ENCODE assay signal across 8 mouse cellular contexts in the genomic region with DNA sequence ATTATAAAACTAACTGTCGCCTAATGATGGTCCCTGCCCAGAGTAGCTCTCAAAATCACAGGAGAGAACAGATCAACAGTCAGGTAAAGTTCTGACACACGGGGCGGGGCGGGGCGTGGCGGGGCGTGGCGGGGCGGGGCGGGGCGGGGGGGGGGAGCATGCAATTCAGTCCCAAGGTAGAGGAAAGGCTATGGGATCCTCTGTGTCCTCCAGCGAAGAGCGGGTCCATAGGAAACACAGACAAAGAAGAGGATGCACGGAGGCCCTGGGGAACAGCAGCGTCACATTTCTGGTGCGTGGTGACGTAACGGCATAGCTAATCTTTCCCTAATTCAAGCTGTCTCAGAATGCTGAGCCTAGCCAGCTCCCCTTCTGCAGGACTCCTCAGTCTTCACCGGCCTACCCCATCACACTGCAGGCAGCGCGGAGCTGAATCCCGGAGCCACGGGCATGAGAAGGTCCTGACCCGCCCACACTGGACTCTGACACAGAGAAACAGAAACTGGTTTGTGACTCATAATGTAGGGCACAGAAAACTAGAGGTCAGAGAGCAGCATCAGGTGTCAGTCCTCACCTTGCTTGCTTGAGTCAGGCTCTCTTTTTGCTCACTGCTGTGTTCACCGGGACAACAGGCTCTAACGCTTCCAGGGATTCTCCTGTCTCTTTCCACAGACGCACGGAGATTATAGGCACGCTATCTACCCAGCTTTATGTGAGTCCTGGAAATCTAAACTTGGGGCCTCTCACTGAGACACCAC. TPM values are rescaled to one million over a fixed set of nuclear protein-coding genes. Genes with fewer than 3 reads are reported as not detected.
DNase-seq lines count a peak whose midpoint lies in the region; ATAC-seq lines count a peak whose summit lies in the region.

No protein-coding gene starts in this region.

- peak overlapping the region; percentile 46 for H3K4me3 ChIP-seq in heart, embryonic 10.5 days
- H3K4me3 ChIP-seq in embryonic facial prominence, embryonic 12.5 days, result peak overlapping the region; percentile 13; the same call in 1 of the 2 replicates
- H3K4me3 ChIP-seq in intestine, embryonic 16.5 days (ENCODE audit: low read length), result peak overlapping the region; percentile 9
- peak overlapping the region; percentile 8; the same call in 1 of the 2 replicates for H3K4me3 ChIP-seq in macrophage (ENCODE audit: inconsistent target)

- ATAC-seq in embryonic facial prominence, embryonic 12.5 days (ENCODE audit: insufficient number of reproducible peaks, insufficient read depth, low FRiP score, low TSS enrichment), result 0 out of 2 replicates have a peak, but pooled peaks have one; percentile 35
- ATAC-seq in intestine, embryonic 16.5 days, result peak; percentile 86

- H3K4me1 ChIP-seq in heart, embryonic 10.5 days, result peaks cover 52% of the 10 kb centered on the region
- H3K4me1 ChIP-seq in embryonic facial prominence, embryonic 12.5 days, result no peaks in the 10 kb centered on the region
- H3K4me1 ChIP-seq in intestine, embryonic 16.5 days (ENCODE audit: control insufficient read depth, insufficient read depth, low read length), result peaks cover 46% of the 10 kb centered on the region

- H3K9ac ChIP-seq in embryonic facial prominence, embryonic 12.5 days, result no peak overlapping the region
- H3K9ac ChIP-seq in intestine, embryonic 16.5 days (ENCODE audit: low read depth, low read length), result peak overlapping the region; percentile 14; the same call in 1 of the 2 replicates

- H3K27me3 ChIP-seq in heart, embryonic 10.5 days (ENCODE audit: insufficient read depth, poor library complexity, severe bottlenecking), result no peaks in the 10 kb centered on the region
- H3K27me3 ChIP-seq in embryonic facial prominence, embryonic 12.5 days, result no peaks in the 10 kb centered on the region
- H3K27me3 ChIP-seq in intestine, embryonic 16.5 days (replicated peaks; ENCODE audit: control insufficient read depth, insufficient read depth, low read length), result no peaks in the 10 kb centered on the region

- WGBS in heart, embryonic 10.5 days, result 40% methylated on average over 28 of the region's 29 CpGs
- WGBS in embryonic facial prominence, embryonic 12.5 days, result 56% methylated on average over 29 of the region's 29 CpGs
- WGBS in intestine, embryonic 16.5 days, result 44% methylated on average over 29 of the region's 29 CpGs
- WGBS in macrophage (ENCODE audit: missing documents), result 60% methylated on average over 27 of the region's 29 CpGs

- no peaks in the 10 kb centered on the region for H3K9me3 ChIP-seq in heart, embryonic 10.5 days
- H3K9me3 ChIP-seq in embryonic facial prominence, embryonic 12.5 days, result no peaks in the 10 kb centered on the region
- H3K9me3 ChIP-seq in intestine, embryonic 16.5 days (ENCODE audit: control insufficient read depth, low read length), result no peaks in the 10 kb centered on the region

- H3K27ac ChIP-seq in heart, embryonic 10.5 days, result peak overlapping the region; percentile 70
- H3K27ac ChIP-seq in embryonic facial prominence, embryonic 12.5 days, result no peak overlapping the region
- peak overlapping the region; percentile 68 for H3K27ac ChIP-seq in intestine, embryonic 16.5 days (ENCODE audit: low read length)
- no peak overlapping the region for H3K27ac ChIP-seq in macrophage

- peak overlapping the region; percentile 32 for H3K4me2 ChIP-seq in embryonic facial prominence, embryonic 12.5 days (replicated peaks)
- peak overlapping the region; percentile 45 for H3K4me2 ChIP-seq in intestine, embryonic 16.5 days (ENCODE audit: low read depth, low read length)

- H3K36me3 ChIP-seq in heart, embryonic 10.5 days, result no peaks in the 10 kb centered on the region
- no peaks in the 10 kb centered on the region for H3K36me3 ChIP-seq in embryonic facial prominence, embryonic 12.5 days
- H3K36me3 ChIP-seq in intestine, embryonic 16.5 days (ENCODE audit: control insufficient read depth, insufficient read depth, low read length), result no peaks in the 10 kb centered on the region
- no peaks in the 10 kb centered on the region for H3K36me3 ChIP-seq in macrophage (ENCODE audit: inconsistent target)

- H3K79me2 ChIP-seq in macrophage (ENCODE audit: inconsistent target), result no peaks in the 10 kb centered on the region

- DNase-seq in heart, embryonic 10.5 days (ENCODE audit: low spot score), result peak; percentile 73
- no peak for DNase-seq in heart, postnatal 4 days
- DNase-seq in Muller cell, postnatal 12 days (ENCODE audit: inconsistent ontology term), result no peak
- DNase-seq in right cerebral cortex, postnatal 36 days (ENCODE audit: low spot score in 2 of 2), result no peak
- DNase-seq in urinary bladder, adult 2 months (ENCODE audit: low spot score), result no peak

RNA-seq across cellular contexts. Expression of gene Gipc2, which starts 14.1 kb away (rescaled TPM):
- polyA plus RNA-seq in heart, embryonic 10.5 days (2016; fragmentation: Nextera tagmentation; extraction: Ambion mirVana), result 4.2 and 10.8 TPM in 2 replicates
- total RNA-seq in heart, postnatal 4 days (2021), result 1 to 10 TPM; 3.5 to 4.6 TPM
- 2.4 and 3.5 TPM in 2 replicates for polyA plus RNA-seq in embryonic facial prominence, embryonic 12.5 days (2016; fragmentation: Nextera tagmentation; extraction: Ambion mirVana)
- 244 TPM in 2 replicates for polyA plus RNA-seq in intestine, embryonic 16.5 days (2015; fragmentation: Nextera tagmentation; extraction: Ambion mirVana)
- 1 to 10 TPM in 3 of 26 experiments, not detected in 23; 1.0 to 1.8 (median 1.2) TPM for total RNA-seq in macrophage (2018; cell fraction: chromatin; rRNA removed)
- total RNA-seq in macrophage (2018; cell fraction: cytosol; rRNA removed), result under 1 TPM in 17 of 26 experiments, not detected in 9; 0.13 to 0.49 (median 0.29) TPM
- total RNA-seq in macrophage (2018; cell fraction: nucleus; rRNA removed), result 1 to 10 TPM in 1 of 26 experiments, under 1 TPM in 1, not detected in 24; 0.52 to 2.3 TPM
- polyA plus RNA-seq in macrophage (2018), result 0.21 to 0.29 TPM in 2 of 3 replicates, not detected in the other
- 3.3 and 4.9 TPM in 2 replicates for polyA plus RNA-seq in urinary bladder, adult 2 months (2012; rRNA removed)

RNA-seq across cellular contexts. Expression of gene Dnajb4, which starts 58.2 kb away (rescaled TPM):
- 30.5 and 32.1 TPM in 2 replicates for polyA plus RNA-seq in heart, embryonic 10.5 days (2016; fragmentation: Nextera tagmentation; extraction: Ambion mirVana)
- total RNA-seq in heart, postnatal 4 days (2021), result 10 to 100 TPM; 58.3 to 62.3 TPM
- 29.4 and 33.0 TPM in 2 replicates for polyA plus RNA-seq in embryonic facial prominence, embryonic 12.5 days (2016; fragmentation: Nextera tagmentation; extraction: Ambion mirVana)
- polyA plus RNA-seq in intestine, embryonic 16.5 days (2015; fragmentation: Nextera tagmentation; extraction: Ambion mirVana), result 21.7 and 23.2 TPM in 2 replicates
- 10 to 100 TPM in 24 of 26 experiments, 1 to 10 TPM in 2; 9.1 to 82.7 (median 21.5) TPM for total RNA-seq in macrophage (2018; cell fraction: chromatin; rRNA removed)
- 100 to 1,000 TPM in 1 of 26 experiments, 10 to 100 TPM in 25; 15.8 to 120 (median 27.0) TPM for total RNA-seq in macrophage (2018; cell fraction: cytosol; rRNA removed)
- 10 to 100 TPM; 21.2 to 96.7 (median 39.7) TPM for total RNA-seq in macrophage (2018; cell fraction: nucleus; rRNA removed)
- 20.2 to 25.5 TPM (median 23.8 TPM) in 3 replicates for polyA plus RNA-seq in macrophage (2018)
- 38.7 and 39.3 TPM in 2 replicates for polyA plus RNA-seq in urinary bladder, adult 2 months (2012; rRNA removed)

RNA-seq across cellular contexts. Expression of gene Fubp1, which starts 58.3 kb away (rescaled TPM):
- polyA plus RNA-seq in heart, embryonic 10.5 days (2016; fragmentation: Nextera tagmentation; extraction: Ambion mirVana), result 179 and 249 TPM in 2 replicates
- total RNA-seq in heart, postnatal 4 days (2021), result 100 to 1,000 TPM in 1 of 2 experiments, 10 to 100 TPM in 1; 99.9 to 108 TPM
- 367 and 370 TPM in 2 replicates for polyA plus RNA-seq in embryonic facial prominence, embryonic 12.5 days (2016; fragmentation: Nextera tagmentation; extraction: Ambion mirVana)
- 143 and 157 TPM in 2 replicates for polyA plus RNA-seq in intestine, embryonic 16.5 days (2015; fragmentation: Nextera tagmentation; extraction: Ambion mirVana)
- total RNA-seq in macrophage (2018; cell fraction: chromatin; rRNA removed), result 100 to 1,000 TPM; 204 to 537 (median 394) TPM
- total RNA-seq in macrophage (2018; cell fraction: cytosol; rRNA removed), result 10 to 100 TPM; 42.7 to 74.8 (median 57.3) TPM
- 100 to 1,000 TPM; 118 to 352 (median 176) TPM for total RNA-seq in macrophage (2018; cell fraction: nucleus; rRNA removed)
- 49.5 to 105 TPM (median 88.5 TPM) in 3 replicates for polyA plus RNA-seq in macrophage (2018)
- 57.6 and 74.3 TPM in 2 replicates for polyA plus RNA-seq in urinary bladder, adult 2 months (2012; rRNA removed)

Comparison
In these comparisons a context has a peak if more than half of its experiments do, and no peak if none do; other contexts are left out.
1. H3K27ac ChIP-seq: peak in heart, embryonic 10.5 days (single experiment) and intestine, embryonic 16.5 days (single experiment); none in embryonic facial prominence, embryonic 12.5 days (single experiment) and macrophage (single experiment).
2. RNA of gene Gipc2, which starts 14.1 kb away (polyA plus RNA-seq): 244 TPM in intestine, embryonic 16.5 days; 4.2 to 10.8 TPM in heart, embryonic 10.5 days, 3.3 to 4.9 TPM in urinary bladder, adult 2 months, 2.4 to 3.5 TPM in embryonic facial prominence, embryonic 12.5 days and 0.21 to 0.29 TPM in macrophage; every median in the first group is over 10 times any median in the second.
3. Peak in every context shown above with its lines, with median percentiles within 50 percentile points of each other: H3K4me3 ChIP-seq.